Mouse (Mus musculus) lung, embryonic 14.5 days (tissue): Measurements from ENCODE around the gene Ccdc12. TPM values are rescaled to one million over a fixed set of nuclear protein-coding genes. Genes with fewer than 3 reads are reported as not detected.
A peak's percentile ranks its signal among the peaks of the same experiment; 100 is the strongest.

ENCODE experiments used
- ATAC-seq: fragments of 200-750 bp; cut with Nextera tagmentation; 2 replicates; pipeline ENCODE4 v1.8.0; 2017; ENCODE audit warnings: mild to moderate bottlenecking, moderate TSS enrichment, moderate library complexity; ENCODE audit not compliant: insufficient read depth
- DNase-seq: peaks from one replicate; pipeline ENCODE4 v3.0.0-alpha.2; 2015
- H3K27ac ChIP-seq: fragments of 300-500 bp; sonication (generic); 2 replicates; pipeline ENCODE4 v1.5.1; 2014; ENCODE audit warnings: low read depth, mild to moderate bottlenecking, moderate library complexity
- H3K27me3 ChIP-seq: fragments of 300-500 bp; sonication (generic); 2 replicates; pipeline ENCODE4 v1.6.1; 2014; ENCODE audit warnings: low read length, control low read depth; ENCODE audit not compliant: insufficient read depth
- H3K36me3 ChIP-seq: fragments of 300-500 bp; sonication (generic); 2 replicates; pipeline ENCODE4 v1.6.1; 2014; ENCODE audit warnings: control low read depth; ENCODE audit not compliant: insufficient read depth
- H3K4me1 ChIP-seq: fragments of 300-500 bp; sonication (generic); 2 replicates; pipeline ENCODE4 v1.6.1; 2014; ENCODE audit warnings: antibody characterized with exemption, control low read depth; ENCODE audit not compliant: insufficient read depth
- H3K4me2 ChIP-seq: fragments of 300-500 bp; sonication (generic); 2 replicates; pipeline ENCODE4 v1.6.1; 2014; ENCODE audit warnings: mild to moderate bottlenecking
- H3K4me3 ChIP-seq: fragments of 300-500 bp; sonication (generic); 2 replicates; pipeline ENCODE4 v1.5.1; 2014; ENCODE audit warnings: low read depth, low read length
- H3K9ac ChIP-seq: fragments of 300-500 bp; sonication (generic); 2 replicates; pipeline ENCODE4 v1.6.1; 2014
- H3K9me3 ChIP-seq: fragments of 300-500 bp; sonication (generic); 2 replicates; pipeline ENCODE4 v1.6.1; 2016; ENCODE audit warnings: low read depth, low read length, control low read depth
- CTCF ChIP-seq: IDR thresholded peaks from 2 replicates; pipeline ENCODE4 v1.5.1; 2016; ENCODE audit warnings: antibody characterized with exemption, low read depth
- WGBS: fragments of 180-500 bp; shearing (Covaris S2); extraction: QIAGEN DNeasy Blood & Tissue Kit; methylation state at CpG from one replicate; pipeline ENCODE4 v1.1.7; 2014; 5-methylcytosine and 5-hydroxymethylcytosine counted together
- polyA plus RNA-seq: library from polyadenylated mRNA; unstranded; fragments of >200 nt; fragmentation: Nextera tagmentation; extraction: Ambion mirVana; gene quantifications from 2 replicates; pipeline ENCODE4 v1.2.1, GENCODE M21; 2014

Ccdc12 gene
- polyA plus RNA-seq, 1 experiment from 2014 or later, result 155 TPM

- H3K4me3 ChIP-seq, result no peak overlapping the region
- H3K27me3 ChIP-seq, result no peaks in the 10 kb centered on the region
- DNase-seq (no peak), ATAC-seq (peak; percentile 18; the same call in 1 of the 2 replicates)
- peak overlapping the region; percentile 93 for H3K27ac ChIP-seq
- H3K36me3 ChIP-seq, result no peaks in the 10 kb centered on the region
- H3K4me2 ChIP-seq, result no peak overlapping the region
- peaks cover 4% of the 10 kb centered on the region; the same call in 1 of the 2 replicates for H3K4me1 ChIP-seq
- no peak for TF ChIP-seq CTCF
- H3K9me3 ChIP-seq, result no peaks in the 10 kb centered on the region
- WGBS, result 52% methylated on average over 4 of the region's 4 CpGs
- no peak overlapping the region for H3K9ac ChIP-seq
Measured at GRCm38 (mm10) chr9:110683574-110684099, 27.3 kb downstream of the Ccdc12 start.

DNA sequence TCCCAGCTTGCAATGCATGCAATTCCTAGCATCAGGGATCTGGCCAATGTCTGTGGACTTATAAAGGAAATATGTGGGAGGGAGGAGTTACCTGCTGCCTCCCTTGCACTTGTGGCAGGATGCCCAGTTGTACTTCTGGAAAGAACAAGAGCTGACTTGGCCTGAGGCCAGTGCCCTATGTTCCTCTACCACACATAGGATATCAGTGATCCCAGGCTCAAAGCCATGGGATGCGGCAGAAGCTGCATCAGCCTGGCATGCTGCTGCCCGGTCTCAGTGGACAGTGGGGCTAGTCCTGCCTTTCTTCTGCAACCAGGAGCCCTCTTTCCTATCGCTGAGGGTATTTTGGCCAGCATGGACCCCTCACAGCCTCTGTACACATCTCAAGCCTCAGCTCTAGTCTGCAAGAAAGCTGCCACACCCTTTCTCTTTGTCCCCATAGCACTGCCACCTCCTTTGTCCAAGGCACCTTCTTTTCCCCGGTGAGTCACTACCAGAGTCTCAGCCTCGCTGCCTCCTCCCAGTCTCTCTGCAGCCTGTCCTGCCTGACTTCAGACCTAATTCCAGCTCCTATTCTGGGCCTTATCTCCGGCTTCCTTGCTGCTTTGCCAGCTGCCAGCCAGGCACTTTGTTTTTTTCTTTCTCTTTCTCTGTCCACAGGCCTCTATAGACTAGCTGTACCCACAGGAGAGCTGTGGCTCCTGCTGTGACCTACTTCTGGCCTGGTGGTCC is 28.0 kb downstream of the Ccdc12 start:
- Histone ChIP-seq H3K4me1 (peaks cover 4% of the 10 kb centered on the region; the same call in 1 of the 2 replicates), H3K4me2 (peak overlapping the region; percentile 26; the same call in 1 of the 2 replicates), H3K27me3 (no peaks in the 10 kb centered on the region), H3K36me3 (no peaks in the 10 kb centered on the region), H3K27ac (peak overlapping the region; percentile 93), H3K9me3 (no peaks in the 10 kb centered on the region), H3K4me3 (no peak overlapping the region), H3K9ac (peak overlapping the region; percentile 4)
- DNase-seq (peak; percentile 90), ATAC-seq (peak; percentile 77)
- WGBS, result 59% methylated on average over 6 of the region's 6 CpGs
- no peak for TF ChIP-seq CTCF

- Histone ChIP-seq H3K4me2 (no peak overlapping the region; the same call in 1 of the 2 replicates), H3K4me1 (peaks cover 4% of the 10 kb centered on the region; the same call in 1 of the 2 replicates), H3K36me3 (no peaks in the 10 kb centered on the region), H3K9ac (0 out of 2 replicates have a peak overlapping the region, but pooled peaks have one; percentile 4), H3K4me3 (no peak overlapping the region), H3K27me3 (no peaks in the 10 kb centered on the region), H3K9me3 (no peaks in the 10 kb centered on the region), H3K27ac (peak overlapping the region; percentile 93)
- ATAC-seq (no peak), DNase-seq (no peak)
- no peak for TF ChIP-seq CTCF
- WGBS, result 92% methylated on average over 8 of the region's 8 CpGs
Measured at GRCm38 (mm10) chr9:110685187-110685586, 28.9 kb downstream of the Ccdc12 start.

GRCm38 (mm10) chr9:110685591-110685990 is 29.3 kb downstream of the Ccdc12 start:
- DNase-seq (no peak), ATAC-seq (no peak)
- no peak for TF ChIP-seq CTCF
- Histone ChIP-seq H3K27ac (peak overlapping the region; percentile 30; the same call in 1 of the 2 replicates), H3K27me3 (no peaks in the 10 kb centered on the region), H3K4me1 (peaks cover 4% of the 10 kb centered on the region; the same call in 1 of the 2 replicates), H3K4me3 (no peak overlapping the region), H3K36me3 (no peaks in the 10 kb centered on the region), H3K9ac (no peak overlapping the region), H3K4me2 (no peak overlapping the region), H3K9me3 (no peaks in the 10 kb centered on the region)
- WGBS, result 76% methylated on average over 5 of the region's 5 CpGs

GRCm38 (mm10) chr9:110686472-110686871 is 30.2 kb downstream of the Ccdc12 start:
- no peak for TF ChIP-seq CTCF
- Histone ChIP-seq H3K4me3 (no peak overlapping the region), H3K36me3 (no peaks in the 10 kb centered on the region), H3K9ac (no peak overlapping the region), H3K4me2 (no peak overlapping the region), H3K4me1 (peaks cover 4% of the 10 kb centered on the region; the same call in 1 of the 2 replicates), H3K9me3 (no peaks in the 10 kb centered on the region), H3K27ac (no peak overlapping the region), H3K27me3 (no peaks in the 10 kb centered on the region)
- no peak for ATAC-seq
- no peak for DNase-seq
- 58% methylated on average over 3 of the region's 3 CpGs for WGBS

DNA sequence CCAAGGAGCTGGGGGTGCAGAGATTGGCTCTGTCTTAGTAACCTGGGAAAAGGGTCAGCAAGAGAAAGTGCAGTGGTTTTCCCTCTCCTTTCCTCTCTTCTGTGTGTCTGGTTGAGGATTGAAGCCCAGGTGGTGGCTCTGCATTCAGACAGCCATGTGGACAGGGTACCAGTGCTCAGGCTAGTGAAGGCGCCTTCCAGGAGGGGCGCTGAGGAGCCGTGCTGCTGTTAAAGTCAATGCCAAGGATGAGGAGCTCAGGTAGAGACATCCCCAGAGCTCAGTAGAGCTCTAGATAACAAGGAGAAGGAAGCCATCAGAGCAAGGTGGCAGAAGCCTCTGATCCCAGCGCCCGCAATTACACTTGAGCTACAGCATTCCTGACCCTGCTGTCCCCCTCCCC is 30.8 kb downstream of the Ccdc12 start:
- Histone ChIP-seq H3K36me3 (no peaks in the 10 kb centered on the region), H3K27ac (no peak overlapping the region), H3K27me3 (no peaks in the 10 kb centered on the region), H3K4me2 (no peak overlapping the region), H3K9ac (no peak overlapping the region), H3K4me1 (peaks cover 4% of the 10 kb centered on the region; the same call in 1 of the 2 replicates), H3K4me3 (no peak overlapping the region), H3K9me3 (no peaks in the 10 kb centered on the region)
- WGBS, result 43% methylated on average over 5 of the region's 5 CpGs
- no peak for ATAC-seq
- 0 out of 2 replicates have a peak, but pooled peaks have one; percentile 15 for TF ChIP-seq CTCF
- DNase-seq, result no peak

- 82% methylated on average over 2 of the region's 2 CpGs for WGBS
- H3K27ac ChIP-seq, result no peak overlapping the region
Measured at GRCm38 (mm10) chr9:110687846-110688245, 31.5 kb downstream of the Ccdc12 start.

More at GRCm38 (mm10) chr9:110687846-110688245, 31.5 kb downstream of the Ccdc12 start:
- H3K4me3 ChIP-seq, result no peak overlapping the region
- no peaks in the 10 kb centered on the region for H3K9me3 ChIP-seq
- ATAC-seq (no peak), DNase-seq (no peak)
- H3K27me3 ChIP-seq, result no peaks in the 10 kb centered on the region
- H3K9ac ChIP-seq, result no peak overlapping the region
- TF ChIP-seq CTCF, result no peak
- peaks cover 4% of the 10 kb centered on the region; the same call in 1 of the 2 replicates for H3K4me1 ChIP-seq
- H3K36me3 ChIP-seq, result no peaks in the 10 kb centered on the region
- H3K4me2 ChIP-seq, result no peak overlapping the region
